In genomic region chr16:7149106-7149899, GRCm38 (mm10) we compare ENCODE assay signal across 9 mouse cellular contexts.
DNase-seq lines count a peak whose midpoint lies in the region; ATAC-seq lines count a peak whose summit lies in the region.
"Had no signal": no experiment of that assay in that cellular context is flagged by ENCODE, and none has a peak within 500 bp of the region (broad histone marks: within the 10 kb centered on the region; RNA-seq: fewer than 3 reads in every experiment).

No protein-coding gene starts in this region.

- H3K4me3 ChIP-seq in hindbrain, embryonic 16.5 days (ENCODE audit: low read length), result no peak overlapping the region
- H3K4me3 ChIP-seq: megakaryocyte, embryonic 14.5 days had no signal

- H3K4me2 ChIP-seq in hindbrain, embryonic 16.5 days (ENCODE audit: low read length), result peak overlapping the region; percentile 46

- ATAC-seq in common myeloid progenitor, adult 5-6 weeks (replicated peaks; ENCODE audit: low read depth, poor library complexity, severe bottlenecking), result peak; percentile 41; the same call in 1 of the 2 replicates
- peak; percentile 81 for ATAC-seq in hindbrain, embryonic 16.5 days

- 41% methylated on average over 16 of the region's 16 CpGs for WGBS in hindbrain, embryonic 16.5 days

- no peaks in the 10 kb centered on the region for H3K36me3 ChIP-seq in hindbrain, embryonic 16.5 days (ENCODE audit: control insufficient read depth, insufficient read depth, low read length)

- no peaks in the 10 kb centered on the region for H3K27me3 ChIP-seq in hindbrain, embryonic 16.5 days (replicated peaks; ENCODE audit: control insufficient read depth, insufficient read depth, low read length)
- H3K27me3 ChIP-seq: megakaryocyte, embryonic 14.5 days had no signal

- no peaks in the 10 kb centered on the region for H3K9me3 ChIP-seq in hindbrain, embryonic 16.5 days (ENCODE audit: control insufficient read depth, low read length)
- H3K9me3 ChIP-seq: megakaryocyte, embryonic 14.5 days had no signal

- peak overlapping the region; percentile 51 for H3K27ac ChIP-seq in hindbrain, embryonic 16.5 days (ENCODE audit: low read depth, low read length)

- peak; percentile 22 for DNase-seq in ES-CJ7 (ENCODE audit: low read depth, low spot score)
- peak; percentile 55 for DNase-seq in mesoderm, embryonic 11.5 days (ENCODE audit: low read depth, low spot score)
- DNase-seq in left cerebral cortex, adult 18-20 months (ENCODE audit: low spot score in 2 of 2), result no peak
- no peak for DNase-seq in thymus, postnatal 0 days (ENCODE audit: low spot score)
- DNase-seq in layer of hippocampus, postnatal 10 days (ENCODE audit: low spot score in 2 of 2), result no peak
- DNase-seq: cerebellum, postnatal 36 days had no signal

- peaks cover 39% of the 10 kb centered on the region for H3K4me1 ChIP-seq in hindbrain, embryonic 16.5 days (ENCODE audit: control insufficient read depth, insufficient read depth, low read depth, low read length)
- H3K4me1 ChIP-seq: megakaryocyte, embryonic 14.5 days had no signal

- peak overlapping the region; percentile 14; the same call in 1 of the 2 replicates for H3K9ac ChIP-seq in hindbrain, embryonic 16.5 days (ENCODE audit: low read depth, low read length)

Comparison
In these comparisons a context has a peak if more than half of its experiments do, and no peak if none do; other contexts are left out.
1. DNase-seq: peak in ES-CJ7 (single experiment) and mesoderm, embryonic 11.5 days (single experiment); none in left cerebral cortex, adult 18-20 months (0 of 2), thymus, postnatal 0 days (single experiment) and layer of hippocampus, postnatal 10 days (0 of 2).